Mouse (Mus musculus) CH12.LX (cell line): ENCODE results near the gene Tex44.

ENCODE experiments used
- CHD1 ChIP-seq: IDR thresholded peaks from 2 replicates; pipeline ENCODE4 v1.6.1; 2012; ENCODE audit warnings: low read depth, low read length, improper control_type of control experiment, inconsistent platforms
- CHD2 ChIP-seq: IDR thresholded peaks from 2 replicates; pipeline ENCODE4 v1.6.1; 2011; ENCODE audit warnings: low read length, improper control_type of control experiment
- CTCF ChIP-seq, 2 experiments: IDR thresholded peaks in 1 of 2; conservative IDR thresholded peaks in 1 of 2; 2 replicates each; pipeline ENCODE4 v1.5.1; 2011 to 2012; ENCODE audit warnings: low read depth in 2 of 2, low read length in 2 of 2, improper control_type of control experiment in 1 of 2, inconsistent platforms in 1 of 2, mild to moderate bottlenecking in 1 of 2, moderate library complexity in 1 of 2
- EP300 ChIP-seq: IDR thresholded peaks from 2 replicates; pipeline ENCODE4 v1.6.1; 2011; ENCODE audit warnings: low read length, improper control_type of control experiment
- GABPA ChIP-seq: IDR thresholded peaks from 2 replicates; pipeline ENCODE4 v1.6.1; 2012; ENCODE audit warnings: low read depth, low read length, improper control_type of control experiment, inconsistent platforms; ENCODE audit not compliant: insufficient replicate concordance
- JUND ChIP-seq: conservative IDR thresholded peaks from 2 replicates; pipeline ENCODE4 v1.6.1; 2011; ENCODE audit warnings: low read depth, low read length, improper control_type of control experiment
- POLR2A ChIP-seq: IDR thresholded peaks from 2 replicates; pipeline ENCODE4 v1.6.1; 2011; ENCODE audit warnings: low read depth, mild to moderate bottlenecking, improper control_type of control experiment, low read length

- TF ChIP-seq EP300: no peak
- TF ChIP-seq CHD1: no peak
- TF ChIP-seq CHD2: no peak
- peak in 1 of 2 experiments; percentile 7; a peak in 1 of 4 replicates for TF ChIP-seq CTCF (conservative IDR thresholded peaks at IDR 0.05 in 1 of 2, IDR thresholded peaks at IDR 0.05 in 1 of 2; ENCODE audit: low read depth in 2 of 2, low read length in 2 of 2)
- TF ChIP-seq POLR2A: no peak
- no peak for TF ChIP-seq JUND
- no peak for TF ChIP-seq GABPA
Observed at GRCm38 (mm10) chr1:86424336-86424735, 1.8 kb upstream of the Tex44 start.
